Mouse (Mus musculus) neural tube, embryonic 14.5 days (tissue): ENCODE measurements around the gene Ddx39b. TPM values are rescaled to one million over a fixed set of nuclear protein-coding genes. Genes with fewer than 3 reads are reported as not detected.
"Not testable (repeated sequence)": the region's sequence is repeated elsewhere in the genome, so short reads cannot be mapped to it uniquely, and the experiment has no call there.

Experiments
- ATAC-seq: fragments of 200-750 bp; cut with Nextera tagmentation; 2 replicates; pipeline ENCODE4 v1.8.0; 2017; ENCODE audit warnings: low read depth, mild to moderate bottlenecking, moderate TSS enrichment, moderate library complexity
- H3K27ac ChIP-seq: fragments of 300-500 bp; sonication (generic); 2 replicates; pipeline ENCODE4 v1.5.1; 2014; ENCODE audit warnings: low read depth, mild to moderate bottlenecking, control low read depth, low read length, moderate library complexity, mixed read lengths
- H3K27me3 ChIP-seq: fragments of 300-500 bp; sonication (generic); 2 replicates; pipeline ENCODE4 v1.6.1; 2014; ENCODE audit warnings: low read length; ENCODE audit not compliant: control insufficient read depth, insufficient read depth
- H3K36me3 ChIP-seq: fragments of 300-500 bp; sonication (generic); 2 replicates; pipeline ENCODE4 v1.6.1; 2014; ENCODE audit warnings: low read length, mixed read lengths; ENCODE audit not compliant: control insufficient read depth, insufficient read depth
- H3K4me1 ChIP-seq: fragments of 300-500 bp; sonication (generic); 2 replicates; pipeline ENCODE4 v1.6.1; 2014; ENCODE audit warnings: low read length; ENCODE audit not compliant: control insufficient read depth, insufficient read depth
- H3K4me2 ChIP-seq: fragments of 300-500 bp; sonication (generic); 2 replicates; pipeline ENCODE4 v1.6.1; 2014; ENCODE audit warnings: mild to moderate bottlenecking, low read depth, low read length, control low read depth
- H3K4me3 ChIP-seq: fragments of 300-500 bp; sonication (generic); 2 replicates; pipeline ENCODE4 v1.5.1; 2014; ENCODE audit warnings: low read depth, low read length, control low read depth, mixed read lengths
- H3K9ac ChIP-seq: fragments of 300-500 bp; sonication (generic); replicated peaks from 2 replicates; pipeline ENCODE4 v1.6.1; 2014; ENCODE audit warnings: low read depth, mild to moderate bottlenecking, control low read depth, low read length, mixed read lengths
- H3K9me3 ChIP-seq: fragments of 300-500 bp; sonication (generic); 2 replicates; pipeline ENCODE4 v1.6.1; 2016; ENCODE audit warnings: low read length; ENCODE audit not compliant: control insufficient read depth
- WGBS: fragments of 180-500 bp; shearing (Covaris S2); extraction: QIAGEN DNeasy Blood & Tissue Kit; methylation state at CpG from one replicate; pipeline ENCODE4 v1.1.7; 2014; 5-methylcytosine and 5-hydroxymethylcytosine counted together
- polyA plus RNA-seq: library from polyadenylated mRNA; unstranded; fragments of >200 nt; fragmentation: Nextera tagmentation; extraction: Ambion mirVana; gene quantifications from 2 replicates; pipeline ENCODE4 v1.2.1, GENCODE M21; 2014

The Ddx39b gene
- polyA plus RNA-seq, 1 experiment from 2014 or later: 383 TPM

GRCm38 (mm10) chr17:35232043-35232442 lies 9.5 kb upstream of the Ddx39b start:
- WGBS: 12% methylated on average over 12 of the region's 12 CpGs
- Histone ChIP-seq H3K27me3 (no peaks in the 10 kb centered on the region), H3K9me3 (no peaks in the 10 kb centered on the region), H3K36me3 (peaks cover 20% of the 10 kb centered on the region; the same call in 1 of the 2 replicates), H3K4me3 (no peak overlapping the region), H3K9ac (no peak overlapping the region), H3K4me1 (peaks cover 13% of the 10 kb centered on the region; the same call in 1 of the 2 replicates), H3K27ac (no peak overlapping the region), H3K4me2 (peak overlapping the region; percentile 16; the same call in 1 of the 2 replicates)
- no peak for ATAC-seq

DNA sequence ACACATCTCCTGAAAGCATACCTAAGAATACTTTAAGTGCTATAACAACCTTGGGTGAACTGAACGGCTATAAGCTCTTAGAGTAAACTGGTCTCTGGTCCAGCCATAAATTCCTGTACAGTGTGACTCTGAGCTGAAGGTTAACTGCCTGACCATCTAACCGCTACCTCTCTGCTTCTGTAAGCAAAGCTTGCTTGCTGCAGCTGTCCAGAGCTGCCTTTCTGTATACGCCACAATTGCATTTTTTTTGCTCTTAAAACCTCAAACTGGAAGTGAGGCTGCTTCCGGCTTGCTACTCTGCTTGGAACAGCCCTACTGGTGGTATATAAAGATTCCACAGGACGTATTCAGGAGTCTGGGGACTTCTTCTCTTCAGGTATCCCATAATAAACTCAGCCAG lies 8.9 kb upstream of the Ddx39b start:
- no peak for ATAC-seq
- Histone ChIP-seq H3K36me3 (peaks cover 18% of the 10 kb centered on the region; the same call in 1 of the 2 replicates), H3K4me3 (no peak overlapping the region), H3K9me3 (no peaks in the 10 kb centered on the region), H3K9ac (no peak overlapping the region), H3K27ac (no peak overlapping the region), H3K4me2 (no peak overlapping the region), H3K27me3 (no peaks in the 10 kb centered on the region), H3K4me1 (peaks cover 15% of the 10 kb centered on the region; the same call in 1 of the 2 replicates)
- WGBS: 87% methylated on average over 5 of the region's 5 CpGs

DNA sequence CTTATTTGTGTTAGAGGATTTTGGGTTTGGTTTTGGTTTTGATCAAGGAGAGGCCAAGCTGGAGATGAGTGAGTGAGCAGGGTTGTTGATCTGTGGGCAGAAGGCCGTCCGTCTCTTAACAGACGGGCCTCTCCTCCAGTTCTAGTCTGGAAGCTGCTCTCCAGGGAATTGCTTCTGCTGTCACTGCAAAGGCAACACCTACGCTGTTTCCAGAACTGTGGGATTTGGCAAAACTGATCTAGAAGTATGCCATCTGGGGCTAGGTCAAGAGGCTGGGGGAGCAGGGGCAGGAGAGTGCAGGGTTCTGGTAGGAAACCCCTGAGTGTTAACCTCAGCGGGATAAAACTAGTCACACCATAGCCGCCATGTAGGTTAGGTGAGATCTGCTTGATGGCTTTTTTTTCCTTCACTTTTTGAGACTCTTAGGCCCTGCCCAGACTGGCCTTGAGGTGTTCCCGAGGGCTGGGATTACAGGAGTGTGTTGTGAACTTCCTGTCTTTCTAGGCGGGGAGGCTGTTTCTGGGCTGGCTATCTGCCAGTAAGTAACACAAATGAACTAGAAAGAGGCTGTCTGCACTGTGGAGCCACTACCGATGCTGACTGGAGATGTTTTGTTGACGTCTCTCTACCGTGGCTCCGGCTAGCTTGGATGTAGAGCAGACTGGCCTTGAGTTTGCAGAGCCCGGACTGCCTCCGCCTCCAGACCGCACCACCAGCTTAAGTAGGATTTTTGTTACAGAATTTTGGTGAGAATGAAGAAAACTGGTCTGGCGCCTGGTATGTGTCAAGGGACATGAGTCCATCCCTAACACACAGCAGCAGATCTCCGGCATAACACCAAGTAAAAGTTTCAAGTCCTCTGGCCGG lies 8.2 kb upstream of the Ddx39b start, which contains the start of gene Atp6v1g2:
TSS of gene Atp6v1g2 (plus strand) at position 547 of the 867 bp plus-strand sequence.
- 0 out of 2 replicates have a peak within 1 kb of the TSS, but pooled peaks have one; percentile 10 for H3K27ac ChIP-seq
- peaks cover 15% of the 10 kb centered on the region; the same call in 1 of the 2 replicates for H3K4me1 ChIP-seq
- ATAC-seq: no peak
- no peaks in the 10 kb centered on the region for H3K27me3 ChIP-seq
- H3K9ac ChIP-seq: no peak within 1 kb of the TSS
- H3K4me2 ChIP-seq: peak within 1 kb of the TSS; percentile 70
- H3K4me3 ChIP-seq: no peak within 1 kb of the TSS; the same call in 1 of the 2 replicates
- H3K36me3 ChIP-seq: peaks cover 15% of the 10 kb centered on the region; the same call in 1 of the 2 replicates
- no peaks in the 10 kb centered on the region for H3K9me3 ChIP-seq
- 73% methylated on average over 18 of the region's 18 CpGs for WGBS

DNA sequence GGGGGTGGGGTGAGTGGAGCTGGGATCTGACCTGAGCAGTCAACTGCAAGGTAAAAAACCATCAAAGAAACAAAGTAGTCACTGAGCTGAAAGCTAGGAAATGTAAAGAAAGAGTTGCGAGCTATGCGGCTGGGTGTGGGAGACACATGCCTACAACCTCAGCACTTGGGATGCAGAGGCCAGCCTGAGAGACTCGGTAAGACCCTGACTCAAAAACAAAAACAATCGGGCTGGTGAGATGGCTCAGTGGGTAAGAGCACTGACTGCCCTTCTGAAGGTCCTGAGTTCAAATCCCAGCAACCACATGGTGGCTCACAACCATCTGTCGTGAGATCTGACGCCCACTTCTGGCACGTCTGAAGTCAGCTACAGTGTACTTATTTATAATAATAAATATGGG lies 7.5 kb upstream of the Ddx39b start:
- not testable (repeated sequence) for H3K4me3 ChIP-seq, H3K9me3 ChIP-seq, H3K27me3 ChIP-seq, H3K9ac ChIP-seq, H3K27ac ChIP-seq, ATAC-seq
- Histone ChIP-seq H3K4me1 (peaks cover 15% of the 10 kb centered on the region; the same call in 1 of the 2 replicates), H3K4me2 (peak overlapping the region; percentile 70), H3K36me3 (peaks cover 12% of the 10 kb centered on the region; the same call in 1 of the 2 replicates)
- WGBS: 85% methylated on average over 7 of the region's 7 CpGs

DNA sequence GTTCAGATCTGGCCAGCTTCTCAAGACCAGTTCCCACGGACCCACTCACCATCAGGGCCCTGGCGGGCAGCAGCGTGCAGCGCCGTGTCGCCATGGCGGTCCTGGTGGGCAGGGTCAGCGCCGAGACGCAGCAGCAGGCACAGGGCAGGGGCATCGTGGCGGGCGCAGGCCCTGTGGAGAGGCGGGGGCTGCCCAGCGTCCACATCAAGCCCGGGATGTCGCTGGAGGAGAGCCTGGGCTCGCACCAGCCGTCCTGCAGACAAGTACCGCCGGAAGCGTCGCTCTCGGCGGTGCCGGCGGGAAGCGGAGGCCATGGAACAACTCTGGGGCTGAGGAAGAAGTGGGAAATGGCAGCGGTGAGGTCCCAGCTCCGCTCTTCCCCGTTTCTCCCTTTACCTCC lies 6.6 kb upstream of the Ddx39b start:
- Histone ChIP-seq H3K36me3 (0 out of 2 replicates have a peak, but pooled peaks cover 5% of the 10 kb centered on the region), H3K27ac (peak overlapping the region; percentile 88), H3K4me3 (peak overlapping the region; percentile 49), H3K4me2 (peak overlapping the region; percentile 70), H3K4me1 (peaks cover 15% of the 10 kb centered on the region; the same call in 1 of the 2 replicates), H3K9ac (peak overlapping the region; percentile 59), H3K9me3 (no peaks in the 10 kb centered on the region), H3K27me3 (no peaks in the 10 kb centered on the region)
- WGBS: 11% methylated on average over 31 of the region's 31 CpGs
- ATAC-seq: no peak

DNA sequence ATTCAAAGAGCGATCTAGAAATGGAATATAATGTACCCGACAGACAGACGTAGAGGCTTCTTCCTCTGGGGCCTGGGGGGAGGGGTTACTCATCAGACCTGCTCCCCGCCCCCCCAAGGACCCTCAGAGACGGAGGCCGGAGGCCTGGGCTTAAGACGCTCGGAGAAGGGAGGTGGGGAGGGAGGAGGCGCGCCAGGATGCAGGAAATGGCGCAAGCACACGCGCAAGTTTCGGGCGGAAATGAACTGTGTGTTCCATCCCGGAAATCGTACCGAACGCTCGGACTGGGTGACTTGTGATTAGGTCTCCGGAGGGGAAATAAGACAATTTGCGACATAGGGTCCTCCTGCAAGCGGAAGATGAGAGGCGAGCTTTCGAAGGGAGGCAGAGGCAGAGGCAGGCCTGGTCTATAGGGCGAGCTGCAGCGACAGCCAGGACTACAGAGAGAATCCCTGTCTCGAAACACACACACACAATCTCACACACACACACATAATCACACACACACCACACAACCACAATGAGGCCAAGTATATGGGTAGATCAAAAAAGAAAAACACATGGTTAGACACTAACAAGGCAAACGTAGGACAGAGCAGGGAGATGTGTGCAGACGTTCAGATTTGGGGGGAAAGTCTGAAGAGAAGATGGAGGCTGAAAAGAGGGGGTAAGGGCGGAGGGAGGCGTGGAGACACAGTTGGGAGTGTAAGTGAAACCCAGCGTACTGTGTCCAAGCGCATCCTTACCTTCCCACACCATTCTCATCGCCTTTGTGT lies 5.7 kb upstream of the Ddx39b start, which contains the start of gene Nfkbil1:
TSS of gene Nfkbil1 (minus strand) at position 179 of the 776 bp plus-strand sequence.
- H3K4me1 ChIP-seq: peaks cover 23% of the 10 kb centered on the region
- no peaks in the 10 kb centered on the region for H3K27me3 ChIP-seq
- peak within 1 kb of the TSS; percentile 59 for H3K9ac ChIP-seq
- WGBS: under 1% methylated on average over 35 of the region's 35 CpGs
- peak within 1 kb of the TSS; percentile 49 for H3K4me3 ChIP-seq
- H3K9me3 ChIP-seq: no peaks in the 10 kb centered on the region
- peak within 1 kb of the TSS; percentile 88 for H3K27ac ChIP-seq
- 0 out of 2 replicates have a peak, but pooled peaks cover 5% of the 10 kb centered on the region for H3K36me3 ChIP-seq
- ATAC-seq: peak; percentile 80
- peak within 1 kb of the TSS; percentile 70 for H3K4me2 ChIP-seq

DNA sequence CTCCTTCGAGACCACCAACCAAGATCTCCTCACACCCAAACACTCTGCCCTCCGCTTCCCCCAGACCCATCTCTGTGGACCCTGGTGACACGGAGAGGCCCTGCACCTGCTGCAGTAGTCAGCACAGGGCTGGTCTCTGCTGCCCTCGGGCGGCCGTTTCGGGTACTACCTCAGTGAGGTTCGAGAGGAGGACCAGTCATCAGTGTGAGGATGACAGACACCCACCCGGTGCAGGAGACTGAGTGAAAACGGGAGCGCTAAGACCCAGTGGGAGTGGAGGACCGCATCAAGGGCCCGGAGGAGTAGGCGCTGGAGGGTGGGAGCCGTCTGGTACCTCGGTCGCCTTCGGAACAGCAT lies 5.2 kb upstream of the Ddx39b start:
- Histone ChIP-seq H3K27me3 (no peaks in the 10 kb centered on the region), H3K9me3 (no peaks in the 10 kb centered on the region), H3K4me2 (peak overlapping the region; percentile 70), H3K9ac (peak overlapping the region; percentile 59), H3K4me1 (peaks cover 23% of the 10 kb centered on the region), H3K4me3 (peak overlapping the region; percentile 49), H3K36me3 (0 out of 2 replicates have a peak, but pooled peaks cover under 1% of the 10 kb centered on the region), H3K27ac (peak overlapping the region; percentile 88)
- ATAC-seq: peak; percentile 85
- under 1% methylated on average over 18 of the region's 18 CpGs for WGBS

DNA sequence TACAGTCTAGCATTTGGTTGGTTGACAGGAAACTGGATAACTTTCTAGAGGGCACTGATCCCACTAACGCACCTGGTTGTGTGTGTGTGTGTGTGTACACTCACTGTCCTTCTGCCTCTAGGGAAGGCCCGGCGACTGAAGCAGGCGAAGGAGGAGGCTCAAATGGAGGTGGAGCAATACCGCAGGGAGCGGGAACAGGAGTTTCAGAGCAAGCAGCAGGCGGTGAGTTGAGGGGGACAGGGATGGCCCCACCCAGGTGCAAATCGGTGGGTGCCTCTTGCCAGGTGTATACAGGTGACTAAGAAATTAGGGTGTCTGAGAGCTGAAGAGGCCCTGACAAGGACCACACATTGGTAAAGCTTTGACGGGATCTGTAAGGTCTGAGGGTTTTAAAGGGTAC lies 4.5 kb upstream of the Ddx39b start:
- Histone ChIP-seq H3K4me1 (peaks cover 23% of the 10 kb centered on the region), H3K27me3 (no peaks in the 10 kb centered on the region), H3K27ac (peak overlapping the region; percentile 88), H3K4me2 (peak overlapping the region; percentile 70), H3K9ac (peak overlapping the region; percentile 59), H3K4me3 (peak overlapping the region; percentile 49), H3K36me3 (no peaks in the 10 kb centered on the region), H3K9me3 (no peaks in the 10 kb centered on the region)
- ATAC-seq: no peak
- WGBS: 74% methylated on average over 9 of the region's 9 CpGs
